Mouse (Mus musculus) ES-Bruce4 (cell line): Measurements from ENCODE around the gene Tssk4.

Source experiments
- CTCF ChIP-seq: IDR thresholded peaks from one replicate; pipeline ENCODE4 v1.8.1; 2011; ENCODE audit warnings: low read depth, low read length
- POLR2A ChIP-seq: IDR thresholded peaks from one replicate; pipeline ENCODE4 v1.8.1; 2011; ENCODE audit warnings: low read length; ENCODE audit not compliant: insufficient read depth

DNA sequence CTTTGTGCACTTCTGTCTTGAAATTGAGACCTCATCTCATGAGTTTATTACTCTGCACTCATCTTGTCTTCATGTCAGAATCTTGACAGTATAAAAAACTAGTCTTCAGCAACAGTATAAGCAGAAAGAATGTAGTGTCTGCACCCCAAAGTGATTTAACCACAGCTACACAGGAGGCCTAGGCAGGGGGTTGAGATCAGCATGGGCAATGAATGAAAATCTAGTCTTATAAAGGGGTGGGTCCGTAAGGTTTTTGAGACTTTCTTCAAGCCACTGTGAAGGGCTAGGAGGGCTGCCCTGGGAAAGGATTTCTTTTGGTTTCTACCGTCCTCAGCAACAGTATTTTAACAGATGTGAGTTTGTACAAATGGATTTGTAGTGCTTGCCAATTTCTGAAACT, 10.7 kb downstream of the Tssk4 start:
- TF ChIP-seq CTCF (no peak), POLR2A (no peak)
